Mouse (Mus musculus): ENCODE measurements around the gene Dennd2a.

Dennd2a gene

GRCm38 (mm10) chr6:39557723-39558261 lies at the start of gene Dennd2a:
TSS of gene Dennd2a (minus strand) at chr6:39557867.
- DNase-seq (ENCODE audit: low spot score in 2 of 2), result peak; percentile 80 to 86

- DNase-seq (ENCODE audit: low spot score in 2 of 2), result no peak
Measured at GRCm38 (mm10) chr6:39607365-39607764, 49.7 kb upstream of the Dennd2a start.

- DNase-seq (ENCODE audit: low spot score in 2 of 2), result no peak
Measured at GRCm38 (mm10) chr6:39606862-39607261, 49.2 kb upstream of the Dennd2a start.

DNA sequence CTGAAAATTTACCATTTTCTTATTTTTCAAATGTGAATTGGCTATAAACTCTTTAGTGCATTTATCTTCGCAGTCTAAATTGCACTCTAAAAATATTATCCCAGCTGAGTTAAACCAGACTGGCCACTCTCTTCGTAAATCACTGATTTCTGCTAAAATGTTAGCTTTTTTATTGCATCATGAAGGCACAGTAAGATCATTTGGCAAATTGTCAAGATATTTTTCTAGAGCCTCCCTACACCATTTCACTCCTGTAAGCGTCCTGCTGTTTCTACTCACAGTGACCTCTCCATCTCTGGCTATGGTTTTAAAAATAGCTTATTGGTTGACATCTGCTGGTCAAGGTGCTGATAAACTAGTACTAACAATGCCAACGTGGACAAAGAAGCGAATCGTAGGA lies 48.4 kb upstream of the Dennd2a start:
- no peak for DNase-seq (ENCODE audit: low spot score in 2 of 2)

DNA sequence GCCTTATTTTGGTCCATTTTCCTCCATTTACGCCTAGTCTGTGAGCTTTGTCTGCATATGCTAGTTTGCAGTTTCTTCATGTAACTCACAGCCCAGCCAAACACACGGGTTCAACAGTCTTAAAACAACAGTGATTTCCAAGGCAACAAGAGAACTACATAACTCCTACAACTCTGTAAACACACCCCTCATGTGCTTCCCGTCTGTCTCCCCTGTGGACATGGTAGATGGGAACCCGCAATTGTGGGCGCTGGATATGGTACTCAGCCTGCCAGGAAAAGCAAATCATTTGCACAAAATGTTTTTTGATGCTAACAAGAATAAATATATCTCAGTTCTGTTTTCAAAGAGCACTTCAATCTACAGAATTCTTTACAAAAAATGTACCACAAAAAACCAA lies 46.9 kb upstream of the Dennd2a start:
- DNase-seq (ENCODE audit: low spot score in 2 of 2), result no peak

GRCm38 (mm10) chr6:39601828-39602227 lies 44.2 kb upstream of the Dennd2a start:
- DNase-seq (ENCODE audit: low spot score in 2 of 2), result no peak

DNA sequence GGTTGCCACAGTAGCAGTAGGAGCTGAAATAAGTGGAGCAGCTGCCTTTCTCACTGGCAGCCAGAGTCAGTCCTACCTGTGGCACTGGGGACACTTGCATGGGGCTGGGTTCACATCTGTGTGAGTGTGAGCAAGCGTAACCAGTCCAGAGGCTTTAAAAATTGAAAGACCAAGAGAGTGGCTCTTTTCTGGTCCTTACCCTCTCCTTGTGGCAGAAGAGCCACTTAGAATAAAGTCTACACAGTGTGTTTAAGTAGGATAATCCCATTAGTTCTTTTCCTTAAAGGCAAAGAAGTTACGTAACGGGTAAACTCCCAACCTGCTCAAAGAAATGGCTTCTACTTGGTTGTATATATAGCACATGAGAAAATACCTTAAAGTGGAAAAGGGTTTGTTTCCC lies 43.2 kb upstream of the Dennd2a start:
- DNase-seq (ENCODE audit: low spot score in 2 of 2), result no peak

DNA sequence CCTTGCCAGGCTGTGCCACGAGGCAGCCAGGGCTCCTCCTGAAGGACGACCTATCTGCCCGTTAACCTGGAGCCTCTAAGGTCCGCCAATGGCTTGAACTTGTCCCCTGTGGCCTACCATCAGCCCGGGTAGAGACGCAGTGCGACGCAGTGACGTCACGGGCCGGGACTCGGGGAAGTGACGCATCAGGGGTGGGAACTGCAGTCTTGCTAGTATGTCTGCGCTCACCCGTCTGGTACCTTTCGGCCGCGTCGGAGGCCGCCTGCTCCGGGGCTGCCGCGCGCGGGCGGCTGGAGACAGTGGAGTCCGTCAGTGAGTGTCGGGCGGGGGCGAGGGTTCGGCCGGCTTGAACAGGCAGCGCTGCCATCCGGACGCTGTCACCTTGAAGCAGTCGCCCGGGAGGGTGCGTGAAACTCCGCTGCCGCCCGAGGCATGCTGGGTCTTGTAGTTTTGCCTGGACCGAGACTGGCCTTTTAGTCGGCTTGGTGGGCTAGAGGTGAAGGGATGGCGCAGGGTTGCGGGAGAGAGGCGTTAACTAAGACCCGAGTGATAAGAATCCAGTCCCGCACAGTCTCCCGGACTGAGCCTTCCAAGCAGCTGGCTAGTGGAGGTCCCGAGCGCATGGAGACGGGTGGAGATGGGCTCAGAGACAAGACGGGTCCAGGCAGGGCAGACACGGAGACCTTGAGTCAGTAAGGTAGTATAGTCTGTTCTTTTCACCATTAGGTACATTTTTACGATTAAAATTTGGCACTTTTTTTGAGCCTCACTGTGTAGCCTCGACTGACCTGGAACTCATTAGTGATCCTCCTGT lies 34.9 kb upstream of the Dennd2a start, which contains the start of gene Ndufb2:
TSS of gene Ndufb2 (plus strand) at position 174 of the 814 bp plus-strand sequence.
- peak; percentile 88 to 91 for DNase-seq (ENCODE audit: low spot score in 2 of 2)

DNA sequence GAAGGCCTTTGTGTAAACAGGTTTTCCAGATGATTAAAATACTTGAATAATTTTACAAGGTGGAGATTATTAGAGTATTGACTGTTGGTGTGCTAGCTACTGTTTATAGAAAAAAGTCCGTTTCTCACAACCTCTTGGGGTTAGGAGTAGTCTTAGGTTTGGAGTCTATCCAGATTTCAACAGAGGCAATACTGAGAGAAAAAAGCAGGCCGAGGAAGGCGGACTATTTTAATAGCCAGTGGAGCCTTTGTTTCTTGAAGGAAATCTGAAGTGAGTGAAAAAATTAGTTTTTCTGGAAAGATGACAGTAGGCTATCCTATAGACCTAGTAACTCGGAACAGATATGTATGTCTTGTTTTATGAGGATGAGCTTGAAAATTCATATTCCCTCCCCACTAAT lies 33.8 kb upstream of the Dennd2a start:
- DNase-seq (ENCODE audit: low spot score in 2 of 2), result no peak

DNA sequence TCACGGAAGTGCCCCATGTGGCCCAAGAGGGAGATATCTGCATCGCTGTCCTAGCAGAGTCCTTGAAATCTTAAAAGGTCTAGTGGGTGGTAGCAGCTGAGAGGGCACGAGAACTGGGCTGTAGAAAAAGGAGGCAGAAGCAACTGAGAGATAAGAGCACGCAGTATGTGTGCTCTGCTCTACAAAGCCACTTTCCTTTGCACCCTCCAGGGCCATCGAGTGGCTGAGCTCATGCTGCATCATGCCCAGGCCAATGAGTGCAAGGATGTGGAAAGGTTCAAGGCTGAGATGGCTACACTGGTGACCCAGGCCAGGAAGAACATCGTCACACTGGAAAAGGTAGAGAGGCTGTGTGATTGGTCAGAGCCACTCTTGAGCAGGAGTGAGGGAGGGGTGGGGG lies 27.9 kb upstream of the Dennd2a start, which contains the start of gene Gm42420:
TSS of gene Gm42420 (plus strand) at position 237 of the 400 bp plus-strand sequence.
- no peak for DNase-seq (ENCODE audit: low spot score in 2 of 2)

- no peak for DNase-seq (ENCODE audit: low spot score in 2 of 2)
Measured at GRCm38 (mm10) chr6:39581087-39581784, 23.6 kb upstream of the Dennd2a start.

- no peak for DNase-seq (ENCODE audit: low spot score in 2 of 2)
Measured at GRCm38 (mm10) chr6:39580558-39580957, 22.9 kb upstream of the Dennd2a start.

DNA sequence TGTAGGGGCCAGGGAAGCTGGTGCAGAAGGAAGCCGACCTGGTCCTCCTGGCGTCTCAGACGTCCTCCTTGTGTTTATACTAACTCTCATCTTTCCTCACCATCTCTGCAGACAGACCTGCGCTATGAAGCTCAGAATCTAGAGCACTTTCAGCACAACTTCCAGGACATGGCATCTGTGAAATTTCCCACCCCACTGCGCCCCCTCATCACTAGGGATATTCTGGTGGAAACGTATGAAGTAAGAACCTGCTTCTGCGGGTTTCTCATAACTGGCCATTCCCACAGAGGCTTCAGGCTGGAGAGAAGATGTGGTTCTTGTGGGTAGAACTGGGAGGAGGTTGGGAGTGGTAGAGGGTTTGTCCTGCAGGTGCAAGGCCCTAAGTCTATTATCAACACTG lies 21.9 kb upstream of the Dennd2a start:
- no peak for DNase-seq (ENCODE audit: low spot score in 2 of 2)

DNA sequence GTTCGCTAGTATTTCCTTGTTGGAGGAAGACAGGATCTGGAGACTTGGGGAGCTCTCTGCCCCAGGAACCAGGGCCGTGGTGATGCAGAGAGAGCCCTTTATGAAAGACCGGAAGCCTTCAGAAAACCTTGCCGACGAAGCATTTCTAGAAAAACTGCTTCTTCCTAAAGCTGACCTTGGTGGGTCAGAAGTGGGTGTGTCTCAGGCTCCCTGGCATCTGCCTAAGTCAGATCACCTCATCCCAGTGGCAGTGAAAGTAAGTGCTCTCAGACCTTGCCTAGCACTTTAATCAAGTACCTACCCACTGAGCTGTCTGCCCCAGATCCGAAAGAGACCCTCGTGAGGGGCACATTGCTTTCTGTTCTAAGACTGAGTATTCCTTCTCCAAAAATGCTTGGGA lies 17.3 kb upstream of the Dennd2a start:
- no peak for DNase-seq (ENCODE audit: low spot score in 2 of 2)

DNA sequence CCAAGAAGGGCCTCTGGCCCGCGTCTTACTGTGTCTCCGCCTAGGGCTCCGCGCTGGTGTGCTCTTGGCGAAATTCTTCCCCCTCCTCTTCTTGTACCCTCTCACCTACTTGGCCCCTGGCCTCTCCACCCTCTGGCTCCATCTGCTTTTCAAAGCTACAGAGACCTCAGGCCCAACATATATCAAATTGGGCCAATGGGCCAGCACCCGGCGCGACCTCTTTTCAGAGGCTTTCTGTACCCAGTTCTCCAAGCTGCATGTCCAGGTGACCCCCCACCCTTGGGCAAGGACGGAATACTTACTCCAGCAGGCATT lies 16.8 kb upstream of the Dennd2a start:
- no peak for DNase-seq (ENCODE audit: low spot score in 2 of 2)

DNA sequence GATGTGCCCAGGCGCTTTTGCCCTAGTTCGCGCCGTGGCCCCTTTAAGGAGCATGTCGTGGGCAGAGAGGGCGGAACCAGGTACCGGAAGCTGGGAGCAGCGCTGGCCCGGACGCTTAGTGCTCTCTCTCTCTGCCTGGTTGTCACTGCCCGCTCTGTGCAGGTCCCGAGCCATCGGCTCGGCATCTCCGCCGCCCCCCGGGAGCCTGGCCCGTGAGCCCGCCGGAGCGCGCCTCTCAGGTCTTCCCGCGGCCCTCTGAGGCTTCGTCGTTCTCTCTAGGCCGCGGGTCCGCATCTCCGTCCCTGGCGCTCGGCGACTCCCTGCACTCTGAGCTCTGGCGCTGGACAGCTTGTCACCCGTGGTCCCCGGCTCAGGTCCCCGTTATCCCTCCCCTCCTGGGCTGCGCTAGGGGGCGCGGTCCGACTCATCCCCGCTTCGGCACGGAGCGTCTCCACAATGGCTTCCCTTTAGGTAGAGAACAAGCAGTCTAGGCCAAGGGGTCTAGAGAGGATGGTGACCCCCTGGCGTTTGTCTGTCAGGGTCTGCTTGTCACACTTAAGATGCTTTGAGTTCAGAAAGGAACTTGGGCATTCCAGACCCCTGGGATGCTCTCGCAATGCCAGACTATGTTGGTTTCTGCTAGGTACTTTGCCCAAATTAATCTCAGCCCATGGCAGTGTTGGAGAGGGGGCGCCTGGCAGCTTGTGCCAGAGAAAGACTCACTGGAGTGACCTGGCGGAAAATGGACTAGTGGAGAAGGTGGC lies 16.3 kb upstream of the Dennd2a start, which contains the start of gene Adck2:
TSS of gene Adck2 (plus strand) at position 83 of the 764 bp plus-strand sequence.
- peak; percentile 61 to 74 for DNase-seq (ENCODE audit: low spot score in 2 of 2)

GRCm38 (mm10) chr6:39570426-39570825 lies 12.8 kb upstream of the Dennd2a start:
- no peak for DNase-seq (ENCODE audit: low spot score in 2 of 2)

DNA sequence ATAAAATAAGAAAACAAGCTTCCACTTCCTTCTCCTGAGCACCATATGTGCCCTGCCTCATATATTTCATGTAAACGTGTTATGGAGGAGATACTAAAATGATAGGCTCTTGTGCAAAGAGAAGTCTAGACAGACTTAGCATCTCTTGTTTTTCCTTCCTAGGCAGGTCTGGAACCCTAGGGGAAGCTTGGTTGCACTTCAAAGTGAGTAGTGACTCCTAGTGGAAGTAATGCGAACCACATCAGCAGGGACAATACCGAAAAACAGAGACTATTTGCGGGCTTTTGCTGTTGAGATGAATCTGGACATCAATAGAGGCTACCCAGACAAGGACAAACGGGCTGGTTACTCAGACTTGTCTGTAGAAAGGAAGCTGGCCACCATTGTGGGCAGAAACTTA lies 9.9 kb upstream of the Dennd2a start:
- no peak for DNase-seq (ENCODE audit: low spot score in 2 of 2)

DNA sequence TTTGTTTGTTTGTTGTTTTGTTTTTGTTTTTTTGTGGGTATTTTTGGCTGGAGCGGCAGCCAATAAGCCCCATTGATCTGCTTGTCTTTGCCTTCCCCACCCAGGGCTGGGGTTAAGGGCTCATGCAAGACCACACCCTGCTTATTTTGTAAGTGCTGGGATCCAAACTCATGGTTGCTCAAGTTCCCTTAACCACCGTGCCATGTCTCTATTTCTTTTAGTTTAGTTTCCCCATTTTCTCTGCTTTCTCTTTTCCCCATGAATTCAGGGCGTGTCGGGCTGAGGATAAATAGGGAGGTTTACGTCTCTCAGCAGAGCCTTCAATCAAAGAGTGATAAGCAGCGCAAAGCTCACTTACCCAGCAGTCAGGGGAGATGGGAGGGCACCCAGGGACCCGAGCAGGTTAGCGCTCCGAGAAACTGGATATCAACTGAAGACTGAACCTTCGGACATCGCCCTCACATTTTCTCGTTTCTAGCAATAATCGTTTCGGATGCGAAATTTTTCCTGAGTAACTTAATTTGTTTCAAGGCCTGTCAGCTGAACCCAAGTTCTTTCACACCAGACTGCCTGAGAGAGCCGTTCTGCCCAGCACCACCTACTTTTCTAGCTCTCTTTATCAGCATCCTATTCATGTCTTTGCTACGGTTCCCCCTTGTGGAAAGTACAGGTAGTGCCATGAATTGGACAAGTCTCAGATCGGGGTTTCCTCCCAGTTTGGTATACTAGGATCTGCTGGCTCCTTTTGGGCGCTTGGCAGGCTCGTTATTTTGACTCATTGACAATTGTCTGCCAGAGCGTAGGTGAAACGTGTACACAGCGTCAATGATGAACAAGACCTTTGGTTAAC lies 4.7 kb upstream of the Dennd2a start:
- DNase-seq (ENCODE audit: low spot score in 2 of 2), result peak; percentile 51 to 73

DNA sequence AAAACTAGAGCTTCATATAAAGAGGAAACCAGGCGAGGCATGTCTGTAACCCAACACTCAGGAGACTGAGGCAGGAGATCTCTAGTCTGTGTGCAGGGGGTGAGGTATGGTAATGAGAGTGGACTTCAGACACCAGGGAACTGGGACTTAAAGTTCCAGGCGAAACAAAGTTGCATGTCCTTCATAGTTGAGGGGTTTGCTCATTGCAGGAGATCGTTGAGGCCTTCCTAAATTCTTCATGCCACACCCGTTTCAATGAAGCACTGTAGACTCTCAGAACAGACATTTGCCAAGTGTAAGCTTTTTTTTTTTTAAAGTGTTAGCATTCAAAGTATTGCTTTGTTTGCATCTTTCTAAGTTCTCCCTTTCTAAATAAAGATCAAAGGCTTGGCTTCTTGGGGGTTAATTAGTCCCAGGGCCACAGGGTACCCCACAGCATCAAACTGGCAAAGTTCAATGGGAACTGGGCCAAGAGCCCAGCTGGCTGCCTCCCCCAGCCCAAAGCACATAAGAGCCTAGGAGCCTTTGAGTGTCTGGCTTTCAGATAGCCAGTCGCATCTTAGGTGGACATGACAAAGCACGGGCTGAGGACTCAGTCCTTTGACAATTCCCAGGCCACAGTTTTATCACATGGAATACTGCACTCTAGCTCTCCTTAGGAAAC lies 1.7 kb upstream of the Dennd2a start:
- DNase-seq (ENCODE audit: low spot score in 2 of 2), result no peak
